Mouse (Mus musculus) thymus, postnatal 0 days (tissue): ENCODE results near the gene Tnrc6c. TPM values are rescaled to one million over a fixed set of nuclear protein-coding genes. Genes with fewer than 3 reads are reported as not detected.
A peak's percentile ranks its signal among the peaks of the same experiment; 100 is the strongest.
"Not testable (repeated sequence)": the region's sequence is repeated elsewhere in the genome, so short reads cannot be mapped to it uniquely, and the experiment has no call there.

ENCODE experiments used
- DNase-seq: peaks from one replicate; pipeline ENCODE4 v3.0.0-alpha.2; 2015; ENCODE audit warnings: low spot score
- polyA plus RNA-seq: library from polyadenylated mRNA; unstranded; fragments of >200 nt; fragmentation: Nextera tagmentation; extraction: Ambion mirVana; gene quantifications from 2 replicates; pipeline ENCODE4 v1.2.1, GENCODE M21; 2015

Tnrc6c gene
- polyA plus RNA-seq, 1 experiment from 2014 or later, result 18.7 TPM

GRCm38 (mm10) chr11:117786294-117786693 is 132.2 kb downstream of the Tnrc6c start:
- DNase-seq, result peak; percentile 72

- not testable (repeated sequence) for DNase-seq
Measured at GRCm38 (mm10) chr11:117788481-117788880, 134.4 kb downstream of the Tnrc6c start.

- DNase-seq, result peak; percentile 70
Measured at GRCm38 (mm10) chr11:117790286-117790685, 136.2 kb downstream of the Tnrc6c start.

- no peak for DNase-seq
Measured at GRCm38 (mm10) chr11:117790703-117791440, 136.8 kb downstream of the Tnrc6c start.

GRCm38 (mm10) chr11:117791441-117791761 is 137.3 kb downstream of the Tnrc6c start:
- DNase-seq, result no peak

GRCm38 (mm10) chr11:117792281-117792888 is 138.3 kb downstream of the Tnrc6c start:
- peak; percentile 62 for DNase-seq

- peak; percentile 72 for DNase-seq
Measured at GRCm38 (mm10) chr11:117794035-117794551, 140.0 kb downstream of the Tnrc6c start.

GRCm38 (mm10) chr11:117796954-117797353 is 142.9 kb downstream of the Tnrc6c start:
- DNase-seq, result peak; percentile 31

- DNase-seq, result peak; percentile 39
Measured at GRCm38 (mm10) chr11:117797511-117798159, 143.5 kb downstream of the Tnrc6c start, which contains the start of gene 6030468B19Rik. Gene 6030468B19Rik, plus strand, starts transcription at chr11:117797660.

- peak; percentile 47 for DNase-seq
Measured at GRCm38 (mm10) chr11:117798160-117798541, 144.1 kb downstream of the Tnrc6c start.

- DNase-seq, result no peak
Measured at GRCm38 (mm10) chr11:117799174-117799573, 145.1 kb downstream of the Tnrc6c start.

- no peak for DNase-seq
Measured at GRCm38 (mm10) chr11:117800038-117800437, 145.9 kb downstream of the Tnrc6c start.

GRCm38 (mm10) chr11:117801650-117802049 is 147.6 kb downstream of the Tnrc6c start:
- DNase-seq, result no peak

- no peak for DNase-seq
Measured at GRCm38 (mm10) chr11:117803166-117803688, 149.1 kb downstream of the Tnrc6c start.

- DNase-seq, result no peak
Measured at GRCm38 (mm10) chr11:117806781-117807180, 152.7 kb downstream of the Tnrc6c start.

GRCm38 (mm10) chr11:117809407-117810311 is 155.6 kb downstream of the Tnrc6c start, which contains the start of the genes Gm20708 and Syngr2:
Gene Gm20708, plus strand, starts transcription at chr11:117809668.
Gene Syngr2, plus strand, starts transcription at chr11:117809668.
- peak; percentile 72 for DNase-seq

GRCm38 (mm10) chr11:117810401-117811046 is 156.4 kb downstream of the Tnrc6c start:
- DNase-seq, result peak; percentile 87
